8 mouse cellular contexts compared by ENCODE assay signal in genomic region chr11:30471751-30472593, GRCm38 (mm10). TPM values are rescaled to one million over a fixed set of nuclear protein-coding genes. Genes with fewer than 3 reads are reported as not detected.
DNase-seq lines count a peak whose midpoint lies in the region; ATAC-seq and TF ChIP-seq lines count a peak whose summit lies in the region.

4930505A04Rik (minus strand) TSS chr11:30471827.

- H3K4me2 ChIP-seq in heart, embryonic 14.5 days (ENCODE audit: low read length), result peak within 1 kb of the TSS; percentile 81

- peak; percentile 68 for DNase-seq in 3134 (ENCODE audit: extremely low read depth, insufficient read length, low spot score)
- peak; percentile 92 for DNase-seq in forebrain, embryonic 10.5 days (ENCODE audit: extremely low spot score, low spot score)
- DNase-seq in kidney, postnatal 10 days, result peak; percentile 92
- peak; percentile 53 for DNase-seq in liver, adult 2 months (ENCODE audit: extremely low read depth, low read depth, low spot score)
- DNase-seq in neural tube, embryonic 10.5 days (ENCODE audit: extremely low spot score, low spot score), result peak; percentile 88
- peak; percentile 87 for DNase-seq in testis, postnatal 10 days (ENCODE audit: low spot score)

- no peaks in the 10 kb centered on the region for H3K79me2 ChIP-seq in liver, adult 2 months (ENCODE audit: control insufficient read depth, insufficient read depth, low read length)

- no peak for TF ChIP-seq POLR2A in liver, adult 2 months (IDR thresholded peaks at IDR 0.05; ENCODE audit: extremely low read depth, insufficient read depth, low read length)

- peaks cover 3% of the 10 kb centered on the region; the same call in 1 of the 2 replicates for H3K27me3 ChIP-seq in forebrain, embryonic 10.5 days (ENCODE audit: poor library complexity, severe bottlenecking)
- no peaks in the 10 kb centered on the region for H3K27me3 ChIP-seq in heart, embryonic 14.5 days (ENCODE audit: control insufficient read depth, insufficient read depth, low read length)
- no peaks in the 10 kb centered on the region for H3K27me3 ChIP-seq in liver, adult 2 months (ENCODE audit: control insufficient read depth, insufficient read depth, low read length)

- WGBS in forebrain, embryonic 10.5 days, result 11% methylated on average over 17 of the region's 17 CpGs
- 4% methylated on average over 17 of the region's 17 CpGs for WGBS in heart, embryonic 14.5 days
- WGBS in liver, adult 2 months, result 9% methylated on average over 17 of the region's 17 CpGs

- peak within 1 kb of the TSS; percentile 89 for H3K27ac ChIP-seq in brown adipose tissue, adult 24 weeks (replicated peaks; ENCODE audit: low read depth, low read length)
- peak within 1 kb of the TSS; percentile 87 for H3K27ac ChIP-seq in forebrain, embryonic 10.5 days
- peak within 1 kb of the TSS; percentile 90 to 91 for H3K27ac ChIP-seq in heart, embryonic 14.5 days (replicated peaks in 1 of 2; ENCODE audit: control insufficient read depth in 1 of 2, insufficient read depth in 1 of 2, low read depth in 2 of 2, low read length in 2 of 2)
- H3K27ac ChIP-seq in liver, adult 2 months (replicated peaks; ENCODE audit: insufficient read depth, low read depth, low read length), result no peak within 1 kb of the TSS

- H3K4me3 ChIP-seq in brown adipose tissue, adult 24 weeks (ENCODE audit: insufficient read depth, low read depth, low read length), result peak within 1 kb of the TSS; percentile 78
- peak within 1 kb of the TSS; percentile 56 for H3K4me3 ChIP-seq in forebrain, embryonic 10.5 days
- H3K4me3 ChIP-seq in heart, embryonic 14.5 days (ENCODE audit: control insufficient read depth in 1 of 2, insufficient read depth in 1 of 2, low read depth in 1 of 2, low read length in 2 of 2), result peak within 1 kb of the TSS; percentile 51 to 54
- H3K4me3 ChIP-seq in liver, adult 2 months (ENCODE audit: insufficient read depth, low read depth, low read length), result peak within 1 kb of the TSS; percentile 29; the same call in 1 of the 2 replicates

- H3K4me1 ChIP-seq in brown adipose tissue, adult 24 weeks (ENCODE audit: control insufficient read depth, insufficient read depth, insufficient read length, low read length), result no peaks in the 10 kb centered on the region
- H3K4me1 ChIP-seq in forebrain, embryonic 10.5 days, result peaks cover 14% of the 10 kb centered on the region
- H3K4me1 ChIP-seq in heart, embryonic 14.5 days (ENCODE audit: control insufficient read depth in 2 of 2, insufficient read depth in 2 of 2, low read length in 2 of 2), result peaks cover 4 to 17% of the 10 kb centered on the region in 2 experiments
- H3K4me1 ChIP-seq in liver, adult 2 months (ENCODE audit: control insufficient read depth, insufficient read depth, low read length), result no peaks in the 10 kb centered on the region

- peak within 1 kb of the TSS; percentile 76 for H3K9ac ChIP-seq in heart, embryonic 14.5 days (ENCODE audit: low read length)
- peak within 1 kb of the TSS; percentile 29; the same call in 1 of the 2 replicates for H3K9ac ChIP-seq in liver, adult 2 months (ENCODE audit: low read depth, low read length)

- peak; percentile 93 for ATAC-seq in heart, embryonic 14.5 days (ENCODE audit: insufficient number of reproducible peaks, insufficient read depth, low FRiP score, low read depth)

- no peaks in the 10 kb centered on the region for H3K36me3 ChIP-seq in forebrain, embryonic 10.5 days (replicated peaks)
- H3K36me3 ChIP-seq in heart, embryonic 14.5 days (ENCODE audit: control insufficient read depth, insufficient read depth, low read length), result no peaks in the 10 kb centered on the region
- no peaks in the 10 kb centered on the region for H3K36me3 ChIP-seq in liver, adult 2 months (ENCODE audit: control insufficient read depth, insufficient read depth, low read length)

- no peak for TF ChIP-seq CTCF in liver, adult 2 months (IDR thresholded peaks at IDR 0.05; ENCODE audit: low read depth, low read length)

- H3K9me3 ChIP-seq in forebrain, embryonic 10.5 days, result no peaks in the 10 kb centered on the region
- H3K9me3 ChIP-seq in heart, embryonic 14.5 days (ENCODE audit: control insufficient read depth, low read length), result no peaks in the 10 kb centered on the region

RNA-seq across cellular contexts. Expression of gene 4930505A04Rik, which starts in this region (rescaled TPM):
- polyA plus RNA-seq in brown adipose tissue, adult 24 weeks (2012; ENCODE audit: insufficient read depth, insufficient read length, missing spikeins), result not detected in 2 replicates
- not detected in 2 replicates for polyA plus RNA-seq in forebrain, embryonic 10.5 days (2016; fragmentation: Nextera tagmentation; extraction: Ambion mirVana)
- polyA plus RNA-seq in heart, embryonic 14.5 days (2014; fragmentation: Nextera tagmentation; extraction: Ambion mirVana), result not detected in 2 replicates
- not detected in 2 replicates for total RNA-seq in liver, adult 2 months (2014; rRNA removed)
- polyA plus RNA-seq in liver, adult 2 months (2012; rRNA removed), result not detected in 2 replicates

Comparison
In these comparisons a context has a peak if more than half of its experiments do, and no peak if none do; other contexts are left out.
1. Peak in DNase-seq, H3K4me3 ChIP-seq and H3K27ac ChIP-seq in forebrain, embryonic 10.5 days; RNA of the gene not detected or under 1 TPM.
2. Peak in ATAC-seq, H3K4me3 ChIP-seq, H3K27ac ChIP-seq, H3K9ac ChIP-seq and H3K4me2 ChIP-seq in heart, embryonic 14.5 days; RNA of the gene not detected or under 1 TPM.
3. Peak in DNase-seq, H3K4me3 ChIP-seq and H3K9ac ChIP-seq in liver, adult 2 months; RNA of the gene not detected or under 1 TPM.